Mouse (Mus musculus): ENCODE measurements around the gene Npas1.

The Npas1 gene

DNA sequence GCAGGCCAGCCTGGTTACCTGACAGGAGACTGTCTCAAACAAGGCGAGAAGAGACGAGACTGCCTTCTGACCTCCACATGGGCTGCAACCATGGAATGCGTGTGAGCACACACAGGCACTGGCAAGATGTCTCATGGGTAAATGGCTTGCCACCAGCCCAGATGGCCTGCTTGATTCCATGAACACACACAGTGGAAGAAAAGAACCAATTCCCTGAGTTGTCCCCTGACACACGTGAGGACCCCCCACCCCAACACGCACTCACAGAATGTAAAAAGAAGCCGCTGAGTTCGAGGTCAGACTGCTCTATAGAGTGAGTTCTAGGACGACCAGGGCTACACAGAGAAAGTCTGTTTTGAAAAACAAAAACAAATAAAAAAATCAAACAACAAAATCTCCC is at the start of gene Npas1:
Gene Npas1 (minus strand): TSS at position 101 of the 400 bp plus-strand sequence.
- no peak for DNase-seq (ENCODE audit: low read depth in 2 of 2, low spot score in 2 of 2)

DNA sequence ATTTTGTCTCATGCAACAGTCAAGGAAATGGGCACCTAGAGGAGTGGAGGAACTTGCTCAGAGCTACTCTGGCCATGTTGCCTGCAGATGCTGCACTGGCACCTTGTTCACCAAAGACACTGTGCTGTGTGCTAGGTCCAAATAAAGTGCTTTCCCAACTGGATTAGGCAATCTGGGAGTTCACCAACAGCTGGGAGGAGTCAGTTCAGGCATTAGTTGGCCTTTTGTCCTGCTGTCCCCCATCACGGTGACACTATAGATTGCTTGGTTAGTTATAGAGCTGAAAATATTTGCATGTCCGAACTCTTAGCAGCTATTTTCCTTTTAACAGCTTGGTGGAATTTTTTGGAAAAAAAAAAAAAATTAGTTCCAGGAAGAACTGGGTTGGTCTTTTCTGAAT is 48.5 kb upstream of the Npas1 start:
- DNase-seq (ENCODE audit: low read depth in 2 of 2, low spot score in 2 of 2) = no peak

- DNase-seq (ENCODE audit: low read depth in 2 of 2, low spot score in 2 of 2) = no peak
These were observed 47.9 kb upstream of the Npas1 start for GRCm38 (mm10) chr7:16525448-16525847.

GRCm38 (mm10) chr7:16524308-16524707 is 46.8 kb upstream of the Npas1 start:
- no peak for DNase-seq (ENCODE audit: low read depth in 2 of 2, low spot score in 2 of 2)

DNA sequence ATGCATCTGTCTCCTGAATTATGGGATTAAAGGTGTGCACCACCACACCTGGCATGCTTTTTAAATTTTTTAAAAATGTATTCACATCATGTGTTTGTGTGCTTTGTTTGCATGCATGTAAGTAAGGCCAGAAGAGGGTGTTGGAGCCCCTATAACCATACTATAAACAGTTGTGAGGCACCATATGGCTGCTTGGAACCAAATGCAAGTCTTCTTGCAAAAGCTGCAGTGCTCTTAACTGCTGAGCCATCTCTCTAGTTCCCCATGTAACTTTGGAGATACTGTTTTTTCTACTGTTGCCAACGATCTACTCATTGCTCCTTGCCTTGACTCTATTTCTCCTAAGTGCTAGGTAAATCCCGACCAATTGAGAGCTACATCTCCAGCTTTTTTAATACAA is 41.8 kb upstream of the Npas1 start:
- DNase-seq (ENCODE audit: low read depth in 2 of 2, low spot score in 2 of 2) = no peak

GRCm38 (mm10) chr7:16517198-16517597 is 39.7 kb upstream of the Npas1 start:
- DNase-seq (ENCODE audit: low read depth in 2 of 2, low spot score in 2 of 2) = no peak

GRCm38 (mm10) chr7:16507284-16507683 is 29.8 kb upstream of the Npas1 start:
- DNase-seq (ENCODE audit: low read depth in 2 of 2, low spot score in 2 of 2) = peak; percentile 22 to 44

DNA sequence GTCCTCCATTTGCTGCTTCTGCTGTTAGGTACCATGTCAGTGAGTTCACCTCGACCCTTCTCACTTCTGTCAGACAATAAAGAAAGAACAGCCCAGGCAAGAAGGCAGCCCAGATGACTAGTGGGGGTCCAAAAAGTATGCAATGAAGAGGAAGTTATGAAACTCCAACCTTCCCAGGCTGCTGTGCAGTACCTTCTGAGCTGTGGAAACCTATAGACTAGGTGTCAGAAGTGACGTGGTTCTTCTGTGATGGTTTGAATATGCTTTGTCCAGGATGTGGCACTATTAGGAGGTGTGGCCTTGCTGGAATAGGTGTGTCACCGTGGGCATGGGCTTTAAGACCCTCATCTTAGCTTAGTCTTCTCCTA is 27.7 kb upstream of the Npas1 start:
- DNase-seq (ENCODE audit: low read depth in 2 of 2, low spot score in 2 of 2) = no peak

- no peak for DNase-seq (ENCODE audit: low read depth in 2 of 2, low spot score in 2 of 2)
These were observed 27.2 kb upstream of the Npas1 start for GRCm38 (mm10) chr7:16504573-16505225.

- DNase-seq (ENCODE audit: low read depth in 2 of 2, low spot score in 2 of 2) = no peak
These were observed 24.0 kb upstream of the Npas1 start for GRCm38 (mm10) chr7:16501571-16501970.

DNA sequence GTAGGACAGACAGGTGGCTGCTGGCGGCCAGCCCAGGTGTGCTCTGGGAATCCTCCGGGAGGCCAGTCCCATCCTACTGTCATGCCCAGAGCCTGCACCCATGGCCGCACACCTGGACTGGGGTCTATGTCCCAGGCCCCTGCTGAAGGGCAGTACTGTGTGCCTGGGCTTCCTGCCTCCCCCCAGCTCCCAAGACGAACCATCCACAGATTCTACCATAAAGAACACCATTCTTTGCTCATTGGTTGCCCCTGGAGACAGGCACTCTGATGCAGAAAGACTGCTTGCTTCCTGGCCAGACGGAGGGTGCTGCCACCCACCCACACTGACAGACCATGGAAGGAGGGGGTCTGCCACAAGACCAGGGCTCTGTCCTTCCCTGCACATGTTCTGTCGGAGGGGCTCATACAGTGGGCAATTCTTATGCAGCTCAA is 22.2 kb upstream of the Npas1 start:
- no peak for DNase-seq (ENCODE audit: low read depth in 2 of 2, low spot score in 2 of 2)

- DNase-seq (ENCODE audit: low read depth in 2 of 2, low spot score in 2 of 2) = no peak
These were observed 18.7 kb upstream of the Npas1 start for GRCm38 (mm10) chr7:16496260-16496659.

DNA sequence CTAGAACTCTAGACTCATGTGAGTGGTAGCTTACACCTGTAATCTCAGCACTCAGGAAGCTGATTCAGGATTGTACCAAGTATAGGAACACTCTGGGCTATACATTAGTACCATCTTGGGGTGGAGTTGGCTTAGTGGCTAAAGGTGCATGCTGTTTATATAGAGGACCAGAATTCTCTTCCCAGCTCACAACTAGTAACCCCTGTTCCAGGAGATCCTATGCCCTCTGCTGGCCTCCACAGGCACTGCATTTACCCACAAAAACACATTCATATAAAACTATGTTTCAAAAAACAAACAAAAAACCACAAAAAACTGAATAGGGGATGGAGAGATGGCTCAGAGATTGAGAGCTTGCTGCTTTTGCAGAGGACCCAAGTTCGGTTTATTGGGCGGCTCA is 15.8 kb upstream of the Npas1 start:
- peak; percentile 28 to 40 for DNase-seq (ENCODE audit: low read depth in 2 of 2, low spot score in 2 of 2)

GRCm38 (mm10) chr7:16492211-16492610 is 14.7 kb upstream of the Npas1 start:
- DNase-seq (ENCODE audit: low read depth in 2 of 2, low spot score in 2 of 2) = no peak

DNA sequence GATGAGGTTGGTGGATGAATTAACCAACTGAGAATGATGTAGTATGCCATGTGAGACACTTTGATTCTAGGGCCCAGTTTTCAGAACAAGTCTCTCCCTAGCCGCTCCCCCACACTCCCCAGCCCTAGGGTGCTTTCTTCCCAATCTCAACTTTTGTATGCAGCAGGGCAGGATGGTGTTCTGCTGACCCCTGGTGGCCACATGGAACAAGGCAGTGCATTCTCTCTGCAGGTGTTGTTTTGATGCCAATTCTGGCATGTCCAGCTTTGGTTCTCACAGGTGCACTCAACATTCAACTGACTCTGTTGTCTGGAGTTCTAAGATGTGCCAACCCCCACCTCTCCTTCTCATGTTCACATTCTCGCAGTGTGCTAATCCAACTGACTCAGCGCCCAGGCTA is 14.2 kb upstream of the Npas1 start:
- peak; percentile 46 to 64 for DNase-seq (ENCODE audit: low read depth in 2 of 2, low spot score in 2 of 2)

DNA sequence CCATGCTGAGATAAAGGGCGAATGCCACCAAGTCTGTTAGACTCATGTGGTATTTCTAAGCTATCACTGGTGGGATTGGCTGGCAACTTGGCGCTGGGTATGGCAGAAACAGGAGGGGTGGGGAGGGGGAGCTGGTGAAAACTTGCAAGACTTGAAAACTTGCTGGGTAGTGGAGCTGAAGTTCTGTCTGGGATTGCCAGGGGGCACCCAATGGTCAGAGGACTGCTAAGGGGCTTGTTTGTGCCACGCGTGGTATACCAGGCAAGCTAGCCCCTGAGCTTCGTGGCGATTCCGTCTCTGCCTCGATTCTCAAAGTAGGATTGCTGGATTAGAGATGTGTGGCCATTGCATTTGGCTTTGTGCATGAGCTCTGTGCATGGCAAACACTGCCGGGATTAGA is 12.4 kb upstream of the Npas1 start:
- no peak for DNase-seq (ENCODE audit: low read depth in 2 of 2, low spot score in 2 of 2)

DNA sequence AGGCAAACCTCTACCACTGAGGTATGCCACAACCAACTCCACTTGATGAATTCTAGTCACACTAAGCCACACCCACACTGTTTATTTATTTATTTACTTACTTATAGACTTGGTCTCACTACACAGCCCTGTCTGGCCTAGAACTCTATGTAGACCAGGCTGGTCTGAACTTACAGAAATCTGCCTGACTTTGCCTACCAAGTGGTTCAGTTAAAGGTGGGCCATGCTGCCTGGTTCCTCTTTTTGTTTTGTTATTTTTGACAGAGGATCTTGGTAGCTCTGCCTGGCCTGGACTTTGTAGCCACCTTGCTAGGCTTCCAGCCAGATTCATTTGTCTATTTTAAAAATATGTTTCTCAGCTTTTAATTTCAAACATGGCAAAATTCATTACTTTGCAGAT is 11.3 kb upstream of the Npas1 start:
- DNase-seq (ENCODE audit: low read depth in 2 of 2, low spot score in 2 of 2) = no peak

DNA sequence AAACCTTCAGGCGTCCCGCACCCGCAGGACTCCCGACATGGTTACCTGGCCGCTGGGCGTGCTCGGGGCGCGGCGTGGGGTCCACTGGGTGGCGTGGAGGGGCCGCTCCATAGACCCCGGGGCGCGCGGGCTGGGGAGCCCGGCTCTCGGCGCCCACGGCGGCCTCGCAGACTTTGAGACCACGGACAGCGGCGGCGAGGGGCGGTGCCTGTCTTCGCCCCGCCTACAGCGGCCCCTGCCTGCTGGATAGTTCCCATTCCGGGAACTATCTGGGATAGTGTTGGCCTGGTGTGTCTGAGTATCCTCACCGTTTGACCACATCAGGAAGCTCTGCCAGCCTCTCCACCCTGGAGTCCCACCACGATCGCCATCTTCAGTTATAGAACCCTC is 933 bp downstream of the Npas1 start:
- no peak for DNase-seq (ENCODE audit: low read depth in 2 of 2, low spot score in 2 of 2)

- DNase-seq (ENCODE audit: low read depth in 2 of 2, low spot score in 2 of 2) = no peak
These were observed 1.5 kb downstream of the Npas1 start for GRCm38 (mm10) chr7:16475764-16476599.

- no peak for DNase-seq (ENCODE audit: low read depth in 2 of 2, low spot score in 2 of 2)
These were observed 2.2 kb downstream of the Npas1 start for GRCm38 (mm10) chr7:16475321-16475720.

DNA sequence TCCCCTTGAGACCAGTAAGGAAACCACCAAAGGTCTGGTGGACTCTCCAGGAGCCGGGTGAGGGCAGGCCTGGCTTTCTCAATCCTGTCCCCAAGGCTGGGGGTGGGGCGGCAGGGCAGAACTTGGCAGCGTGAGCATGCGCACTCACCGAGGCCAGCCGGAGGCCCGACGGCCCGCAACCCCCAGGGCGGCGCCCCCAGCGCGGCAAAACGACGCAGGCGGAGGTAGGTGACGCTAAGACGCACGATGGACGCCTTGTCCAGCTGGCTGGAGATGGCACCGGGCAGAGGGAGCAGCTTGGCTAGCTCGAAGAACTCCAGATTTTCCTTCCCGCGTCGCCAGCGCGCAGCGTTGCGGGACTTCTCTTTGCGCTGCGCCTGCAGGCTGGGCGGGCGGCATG is 3.1 kb downstream of the Npas1 start:
- no peak for DNase-seq (ENCODE audit: low read depth in 2 of 2, low spot score in 2 of 2)

DNA sequence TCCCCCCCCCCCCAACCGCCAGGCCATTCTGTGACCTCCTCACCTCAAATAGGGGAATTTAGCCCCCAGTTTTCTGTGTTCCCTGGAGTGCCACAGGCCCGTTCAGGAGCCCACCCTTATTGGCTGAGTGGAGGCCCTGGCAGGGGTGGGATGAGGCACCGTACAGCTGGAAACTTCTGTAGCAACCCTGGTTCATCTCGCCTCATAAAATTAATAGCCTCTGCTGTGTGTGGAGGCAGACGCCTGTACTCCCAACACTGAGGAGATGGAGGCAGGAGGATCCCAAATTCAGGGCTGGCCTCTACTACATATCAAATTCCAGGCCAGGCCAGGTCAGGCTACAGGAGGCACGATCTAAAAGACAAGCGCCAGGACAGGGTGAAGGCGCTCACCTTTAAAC is 3.7 kb downstream of the Npas1 start:
- DNase-seq (ENCODE audit: low read depth in 2 of 2, low spot score in 2 of 2) = no peak

Data from CD8-positive naive resting alpha-beta T cell, adult 2 months (primary cell).